Mouse (Mus musculus): ENCODE measurements around the gene Clec12b.
"Not testable (repeated sequence)": the region's sequence is repeated elsewhere in the genome, so short reads cannot be mapped to it uniquely, and the experiment has no call there.

Gene Clec12b

GRCm38 (mm10) chr6:129369374-129370132, 16.1 kb downstream of the Clec12b start:
- DNase-seq (ENCODE audit: low read depth, low spot score): no peak

- peak; percentile 70 for DNase-seq (ENCODE audit: low read depth, low spot score)
These were observed 19.7 kb downstream of the Clec12b start for GRCm38 (mm10) chr6:129365959-129366359.

- DNase-seq (ENCODE audit: low read depth, low spot score): peak; percentile 89
These were observed 21.7 kb downstream of the Clec12b start for GRCm38 (mm10) chr6:129363942-129364341.

GRCm38 (mm10) chr6:129359515-129359914, 26.2 kb downstream of the Clec12b start:
- no peak for DNase-seq (ENCODE audit: low read depth, low spot score)

GRCm38 (mm10) chr6:129356430-129356829, 29.2 kb downstream of the Clec12b start:
- no peak for DNase-seq (ENCODE audit: low read depth, low spot score)

GRCm38 (mm10) chr6:129355774-129356173, 29.9 kb downstream of the Clec12b start:
- no peak for DNase-seq (ENCODE audit: low read depth, low spot score)

GRCm38 (mm10) chr6:129351091-129351490, 34.6 kb downstream of the Clec12b start:
- no peak for DNase-seq (ENCODE audit: low read depth, low spot score)

- DNase-seq (ENCODE audit: low read depth, low spot score): peak; percentile 54
These were observed 35.9 kb downstream of the Clec12b start for GRCm38 (mm10) chr6:129349524-129350352.

GRCm38 (mm10) chr6:129344408-129344807, 41.3 kb downstream of the Clec12b start:
- no peak for DNase-seq (ENCODE audit: low read depth, low spot score)

- not testable (repeated sequence) for DNase-seq (ENCODE audit: low read depth, low spot score)
These were observed 43.3 kb downstream of the Clec12b start, which contains the start of gene Clec12a for GRCm38 (mm10) chr6:129342391-129342790. Clec12a (plus strand) TSS chr6:129342691.

- DNase-seq (ENCODE audit: low read depth, low spot score): no peak
These were observed 47.9 kb downstream of the Clec12b start for GRCm38 (mm10) chr6:129337751-129338150.

GRCm38 (mm10) chr6:129333674-129334078, 52.0 kb downstream of the Clec12b start:
- peak; percentile 81 for DNase-seq (ENCODE audit: low read depth, low spot score)

GRCm38 (mm10) chr6:129331610-129332009, 54.1 kb downstream of the Clec12b start, which contains the start of gene 4922502D21Rik:
4922502D21Rik (minus strand) TSS chr6:129331796.
- no peak for DNase-seq (ENCODE audit: low read depth, low spot score)

GRCm38 (mm10) chr6:129326568-129327150, 59.0 kb downstream of the Clec12b start:
- DNase-seq (ENCODE audit: low read depth, low spot score): no peak

- DNase-seq (ENCODE audit: low read depth, low spot score): no peak
These were observed 59.7 kb downstream of the Clec12b start for GRCm38 (mm10) chr6:129326016-129326415.
